Mouse (Mus musculus): Measurements from ENCODE around the gene Ptprn2. TPM values are rescaled to one million over a fixed set of nuclear protein-coding genes. Genes with fewer than 3 reads are reported as not detected.

Gene Ptprn2
- total and polyA plus RNA-seq, 3 experiments: 0.17 TPM; not detected in 2

DNA sequence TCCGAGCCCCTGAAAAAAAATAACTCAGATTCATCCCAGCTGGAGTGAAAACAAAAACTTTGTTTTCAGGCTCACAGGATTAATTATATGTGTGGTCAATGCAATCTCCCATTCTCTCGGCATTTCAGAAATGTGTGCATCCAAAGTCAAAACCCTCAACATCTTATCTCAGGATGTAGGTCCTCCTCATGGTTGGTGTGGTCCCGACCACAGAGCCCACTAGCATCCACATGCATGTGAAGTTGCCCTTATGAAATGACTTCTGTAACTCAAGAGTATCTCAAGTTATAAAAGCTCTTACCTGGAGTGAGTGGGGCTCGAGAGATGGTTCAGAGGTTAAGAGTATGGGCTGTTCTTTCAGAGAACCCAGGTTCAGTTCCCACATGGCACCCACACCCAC, 784.7 kb downstream of the Ptprn2 start:
- no peak overlapping the region for H3K4me2 ChIP-seq (ENCODE audit: insufficient read depth, low read depth, poor library complexity, severe bottlenecking)
- no peak overlapping the region for H3K9ac ChIP-seq (ENCODE audit: insufficient read depth, low read depth)
- peaks cover 0 to 2% of the 10 kb centered on the region in 2 experiments; a peak in 1 of 4 replicates for H3K4me1 ChIP-seq (ENCODE audit: control insufficient read depth in 1 of 2, insufficient read depth in 2 of 2)
- no peak for TF ChIP-seq IRF4 (IDR thresholded peaks at IDR 0.05; ENCODE audit: low read depth, low read length)
- H3K27me3 ChIP-seq (replicated peaks): no peaks in the 10 kb centered on the region
- in situ Hi-C loops (cut with MboI; ENCODE audit: low pct_ligation_motif_present, low pct_unique_long_range_greater_than_20kb, low sequenced_read_pairs) (no loop called here), dilution Hi-C loops (cut with MboI; ENCODE audit: extremely low pct_ligation_motif_present, extremely low pct_unique_long_range_greater_than_20kb, low sequenced_read_pairs) (no loop called here)
- no peak overlapping the region for H3K27ac ChIP-seq (ENCODE audit: insufficient read depth, low read depth)
- no peak overlapping the region for H3K4me3 ChIP-seq (replicated peaks in 1 of 3; ENCODE audit: low read depth in 2 of 3, low read length in 2 of 3, poor library complexity in 1 of 3)
- H3K79me2 ChIP-seq (replicated peaks; ENCODE audit: control insufficient read depth, extremely low read depth, insufficient read depth, poor library complexity, severe bottlenecking): no peaks in the 10 kb centered on the region
- H3K9me3 ChIP-seq (replicated peaks; ENCODE audit: low read length): no peaks in the 10 kb centered on the region
- no peak for DNase-seq (ENCODE audit: extremely low read depth)
- H3K36me3 ChIP-seq (replicated peaks in 1 of 2; ENCODE audit: control insufficient read depth in 1 of 2, insufficient read depth in 1 of 2, low read length in 1 of 2): no peaks in the 10 kb centered on the region

DNA sequence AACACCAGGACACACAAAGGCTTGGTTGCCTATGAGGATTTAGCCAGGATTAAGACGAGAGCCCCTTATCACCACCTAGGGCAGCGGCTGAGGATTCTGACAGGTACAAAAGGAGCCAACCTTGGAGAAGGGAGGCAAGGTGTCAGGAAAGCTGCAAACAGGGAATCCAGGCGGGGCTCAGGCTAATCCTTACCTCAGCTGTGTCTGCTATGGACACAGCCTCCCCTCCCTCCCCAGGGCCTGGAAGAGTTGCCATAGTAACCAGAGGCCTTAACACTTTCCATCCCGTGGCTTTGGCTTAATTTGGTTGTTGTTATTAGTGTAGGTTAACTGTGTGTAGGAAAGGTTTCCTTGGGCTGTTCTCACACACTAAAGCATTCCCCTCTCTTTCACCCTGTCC, 787.6 kb downstream of the Ptprn2 start:
- Histone ChIP-seq H3K4me3 (replicated peaks in 1 of 3; ENCODE audit: low read depth in 2 of 3, low read length in 2 of 3, poor library complexity in 1 of 3) (no peak overlapping the region), H3K27ac (ENCODE audit: insufficient read depth, low read depth) (no peak overlapping the region), H3K4me1 (ENCODE audit: control insufficient read depth in 1 of 2, insufficient read depth in 2 of 2) (peaks cover 0 to 2% of the 10 kb centered on the region in 2 experiments; a peak in 1 of 4 replicates), H3K27me3 (replicated peaks) (no peaks in the 10 kb centered on the region), H3K4me2 (ENCODE audit: insufficient read depth, low read depth, poor library complexity, severe bottlenecking) (no peak overlapping the region), H3K36me3 (replicated peaks in 1 of 2; ENCODE audit: control insufficient read depth in 1 of 2, insufficient read depth in 1 of 2, low read length in 1 of 2) (no peaks in the 10 kb centered on the region), H3K9ac (ENCODE audit: insufficient read depth, low read depth) (no peak overlapping the region), H3K9me3 (replicated peaks; ENCODE audit: low read length) (no peaks in the 10 kb centered on the region), H3K79me2 (replicated peaks; ENCODE audit: control insufficient read depth, extremely low read depth, insufficient read depth, poor library complexity, severe bottlenecking) (no peaks in the 10 kb centered on the region)
- no peak for DNase-seq (ENCODE audit: extremely low read depth)
- dilution Hi-C loops (cut with MboI; ENCODE audit: extremely low pct_ligation_motif_present, extremely low pct_unique_long_range_greater_than_20kb, low sequenced_read_pairs): no loop called here
- in situ Hi-C loops (cut with MboI; ENCODE audit: low pct_ligation_motif_present, low pct_unique_long_range_greater_than_20kb, low sequenced_read_pairs): no loop called here
- TF ChIP-seq ZKSCAN1 (IDR thresholded peaks at IDR 0.05; ENCODE audit: borderline replicate concordance, low read depth, low read length) (no peak), E2F4 (IDR thresholded peaks at IDR 0.05; ENCODE audit: insufficient replicate concordance, low read depth, low read length) (no peak), CHD2 (IDR thresholded peaks at IDR 0.05; ENCODE audit: low read length) (no peak), MAZ (IDR thresholded peaks at IDR 0.05; ENCODE audit: low read depth, low read length) (no peak), MEF2A (IDR thresholded peaks at IDR 0.05; ENCODE audit: borderline replicate concordance, low read depth, low read length) (no peak), IRF4 (IDR thresholded peaks at IDR 0.05; ENCODE audit: low read depth, low read length) (no peak), USF2 (conservative IDR thresholded peaks at IDR 0.05; ENCODE audit: low read depth, low read length) (no peak), SMC3 (IDR thresholded peaks at IDR 0.05; ENCODE audit: low read depth, low read length) (no peak), NELFE (IDR thresholded peaks at IDR 0.05; ENCODE audit: low read depth, low read length) (no peak), GABPA (IDR thresholded peaks at IDR 0.05; ENCODE audit: insufficient replicate concordance, low read depth, low read length) (no peak), JUN (IDR thresholded peaks at IDR 0.05; ENCODE audit: insufficient read depth, low read depth, low read length) (no peak), ETS1 (conservative IDR thresholded peaks at IDR 0.05; ENCODE audit: low read depth, low read length) (no peak), TBP (conservative IDR thresholded peaks at IDR 0.05; ENCODE audit: low read depth, low read length) (no peak), ELF1 (IDR thresholded peaks at IDR 0.05; ENCODE audit: low read depth, low read length) (no peak), JUND (conservative IDR thresholded peaks at IDR 0.05; ENCODE audit: low read depth, low read length) (no peak)
